Mouse (Mus musculus): ENCODE results near the gene Rplp1. TPM values are rescaled to one million over a fixed set of nuclear protein-coding genes. Genes with fewer than 3 reads are reported as not detected.

The Rplp1 gene
- 1,000 to 10,000 TPM; 2,143 to 2,265 TPM for total RNA-seq (2021)
- long read RNA-seq, experiment 1, transcript Rplp1-201 (3 exons, 499 nt): major isoform, 681 of 711 reads
- long read RNA-seq, experiment 1, partial matches to known transcripts: 4 of 711 reads
- long read RNA-seq, experiment 1, other reads (novel, unspliced or antisense): 26 of 711 reads
- long read RNA-seq, experiment 2, transcript Rplp1-201 (3 exons, 499 nt): major isoform, 409 of 433 reads
- long read RNA-seq, experiment 2, partial matches to known transcripts: 19 of 433 reads
- long read RNA-seq, experiment 2, other reads (novel, unspliced or antisense): 5 of 433 reads

DNA sequence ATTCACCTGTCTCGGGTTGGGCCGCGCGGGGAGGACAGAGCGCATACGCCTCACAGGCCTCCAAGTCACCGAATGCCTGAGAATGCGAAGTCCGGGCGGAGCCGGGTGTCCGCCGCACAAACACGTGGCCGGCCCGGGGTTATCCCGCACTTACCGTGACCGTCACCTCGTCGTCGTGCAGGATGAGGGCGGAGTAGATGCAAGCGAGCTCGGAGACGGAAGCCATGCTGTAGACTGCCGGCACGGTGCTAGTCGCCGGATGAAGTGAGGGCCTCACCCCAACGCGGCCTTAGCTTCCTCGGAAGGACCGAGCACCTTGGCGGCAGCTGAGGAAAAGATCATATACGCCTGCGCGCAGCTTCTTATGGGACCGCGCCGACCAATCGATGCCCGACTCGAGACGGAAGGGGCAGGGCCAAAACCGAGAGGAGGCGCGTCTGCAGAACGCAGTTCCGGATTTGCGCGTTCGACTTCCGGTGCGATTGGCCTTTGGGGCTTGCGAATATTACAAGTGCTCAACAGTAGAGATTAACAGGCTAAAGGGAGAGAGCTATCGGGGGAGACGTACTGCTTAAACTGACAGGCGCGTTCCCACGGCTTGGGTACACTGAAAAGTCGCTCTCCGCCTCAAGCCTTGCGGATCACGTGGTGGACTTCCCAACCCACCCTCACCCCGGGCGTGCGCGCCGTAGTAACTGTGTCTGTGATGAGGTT is at the start of gene Rplp1:
Rplp1 (minus strand) TSS at position 340 of the 714 bp plus-strand sequence.
- DNase-seq: peak; percentile 96 to 97

DNA sequence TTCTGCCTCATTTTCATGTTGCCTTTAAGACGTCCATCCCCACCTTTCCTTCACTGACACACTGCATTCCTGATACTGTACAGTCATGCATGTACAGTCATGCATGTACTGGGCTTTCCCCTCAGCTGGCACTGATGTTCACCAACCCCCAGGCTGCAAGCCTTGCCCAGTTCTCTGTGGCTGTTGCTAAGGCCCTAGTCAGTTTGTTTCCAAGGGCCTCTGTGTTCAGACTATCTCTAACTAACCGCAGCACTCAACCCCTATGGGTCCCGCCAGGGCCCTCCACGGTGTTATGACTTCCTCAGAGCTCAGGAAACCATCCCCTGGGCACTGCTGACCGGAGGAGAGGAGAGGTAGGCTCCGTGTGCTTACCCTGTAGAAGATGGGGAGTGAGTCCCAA is 49.0 kb upstream of the Rplp1 start:
- DNase-seq: no peak

DNA sequence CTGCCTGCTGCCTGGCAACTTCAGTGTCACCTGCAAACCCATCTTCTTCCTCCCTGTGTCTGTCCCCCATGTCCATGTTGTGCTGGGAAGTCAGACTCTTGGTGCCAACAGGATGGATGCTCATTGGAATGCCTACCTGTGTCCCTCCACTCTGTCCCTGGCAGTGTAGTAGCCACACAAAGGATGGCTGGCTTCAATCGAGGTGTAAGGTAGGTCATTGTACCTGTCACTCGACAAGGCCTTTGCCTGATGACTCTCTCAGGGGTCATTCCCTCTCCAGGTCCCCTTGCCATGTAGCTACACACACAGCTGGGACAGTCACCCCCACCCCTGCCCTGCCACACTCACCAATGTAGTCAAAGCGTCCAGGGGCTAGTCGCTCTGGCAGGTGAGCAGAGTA is 46.8 kb upstream of the Rplp1 start:
- DNase-seq: no peak

DNA sequence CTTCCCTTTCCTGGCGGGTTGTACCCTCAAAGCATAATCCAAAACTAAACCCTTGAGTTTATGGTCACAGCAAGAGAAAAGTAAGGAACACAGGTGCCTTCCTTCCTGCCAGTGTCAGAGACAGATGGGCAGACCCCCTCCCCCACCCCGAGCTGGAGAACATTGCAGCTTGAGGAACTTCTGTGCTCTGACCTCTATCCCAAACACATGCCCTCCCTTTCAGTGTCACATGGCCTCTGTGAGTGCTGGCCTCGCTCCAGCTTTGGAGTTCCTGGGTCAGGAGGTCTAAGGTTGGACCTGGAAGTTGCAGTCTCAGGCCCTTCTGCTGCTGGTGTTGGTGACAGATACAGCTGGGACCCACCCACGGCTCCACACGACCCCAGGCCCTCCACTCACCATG is 46.4 kb upstream of the Rplp1 start:
- DNase-seq: peak; percentile 43 to 71

DNA sequence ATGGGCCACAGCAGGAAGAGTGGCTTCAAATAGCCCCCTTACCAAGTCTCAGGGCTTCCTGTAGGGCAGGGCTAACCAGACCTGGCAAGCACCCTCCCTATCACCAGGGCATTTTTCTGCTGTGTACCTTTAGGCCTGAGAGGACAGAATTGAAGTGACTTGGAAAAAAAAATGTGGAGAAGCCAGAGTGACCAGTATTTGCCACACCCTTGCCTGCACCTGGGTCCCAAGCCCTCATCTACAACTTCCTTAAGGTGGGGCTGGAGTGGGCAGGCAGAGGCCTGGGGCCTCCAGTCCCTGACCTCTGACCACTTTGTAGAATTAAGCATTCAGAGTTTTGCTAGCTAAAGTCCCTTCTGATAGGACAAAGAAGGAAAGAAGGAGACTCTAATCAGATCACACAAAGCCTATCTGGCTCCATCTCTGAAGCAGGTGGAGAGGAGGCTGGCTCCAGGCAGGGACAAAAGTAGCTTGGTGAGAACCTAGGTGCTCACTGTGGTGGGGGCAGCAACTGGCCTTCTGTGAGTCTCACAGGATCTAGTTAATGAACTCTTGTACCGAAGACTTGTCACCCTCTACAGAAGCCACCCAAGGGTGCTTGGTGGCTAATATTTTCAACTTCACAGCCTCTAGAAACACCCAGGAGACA is 45.7 kb upstream of the Rplp1 start:
- DNase-seq: no peak

DNA sequence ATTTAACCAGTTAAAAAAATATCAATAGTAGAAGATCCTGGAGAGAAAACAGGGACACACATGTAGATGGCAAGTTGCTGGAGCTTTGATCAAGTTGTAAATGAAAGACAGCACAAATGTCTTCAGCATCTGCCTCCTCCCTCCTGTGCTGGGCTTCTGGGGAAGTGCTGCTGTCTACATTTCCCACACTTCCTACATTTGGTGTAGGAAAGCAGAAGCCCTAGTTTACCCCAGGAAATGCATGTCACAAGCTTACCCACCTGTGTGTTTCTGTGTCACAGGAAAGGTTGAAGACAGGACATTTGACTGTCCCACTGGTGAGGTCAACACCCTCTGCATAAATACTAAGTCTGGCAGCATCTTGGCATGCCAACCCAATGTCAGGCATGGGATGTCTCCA is 40.4 kb upstream of the Rplp1 start:
- no peak for DNase-seq

DNA sequence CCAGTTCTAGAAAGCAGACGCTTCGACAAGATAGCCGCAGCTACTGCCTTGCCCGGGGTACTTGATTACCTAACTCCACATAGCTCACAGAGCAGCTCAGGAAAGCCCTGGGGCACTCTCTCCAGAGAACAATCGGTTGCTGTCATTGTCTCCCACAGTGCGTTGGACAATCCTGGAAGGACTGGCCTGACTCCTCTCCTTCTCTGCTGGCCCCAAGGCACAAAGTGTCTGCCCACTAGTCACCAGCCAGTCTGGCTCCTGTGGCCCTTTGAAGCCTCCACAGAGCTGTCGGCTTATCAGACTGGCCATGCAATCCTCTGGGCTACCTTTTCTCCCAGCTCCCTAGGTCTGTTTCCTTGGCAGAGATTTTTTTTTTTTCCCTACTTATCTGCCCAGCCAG is 37.9 kb upstream of the Rplp1 start:
- DNase-seq: no peak

DNA sequence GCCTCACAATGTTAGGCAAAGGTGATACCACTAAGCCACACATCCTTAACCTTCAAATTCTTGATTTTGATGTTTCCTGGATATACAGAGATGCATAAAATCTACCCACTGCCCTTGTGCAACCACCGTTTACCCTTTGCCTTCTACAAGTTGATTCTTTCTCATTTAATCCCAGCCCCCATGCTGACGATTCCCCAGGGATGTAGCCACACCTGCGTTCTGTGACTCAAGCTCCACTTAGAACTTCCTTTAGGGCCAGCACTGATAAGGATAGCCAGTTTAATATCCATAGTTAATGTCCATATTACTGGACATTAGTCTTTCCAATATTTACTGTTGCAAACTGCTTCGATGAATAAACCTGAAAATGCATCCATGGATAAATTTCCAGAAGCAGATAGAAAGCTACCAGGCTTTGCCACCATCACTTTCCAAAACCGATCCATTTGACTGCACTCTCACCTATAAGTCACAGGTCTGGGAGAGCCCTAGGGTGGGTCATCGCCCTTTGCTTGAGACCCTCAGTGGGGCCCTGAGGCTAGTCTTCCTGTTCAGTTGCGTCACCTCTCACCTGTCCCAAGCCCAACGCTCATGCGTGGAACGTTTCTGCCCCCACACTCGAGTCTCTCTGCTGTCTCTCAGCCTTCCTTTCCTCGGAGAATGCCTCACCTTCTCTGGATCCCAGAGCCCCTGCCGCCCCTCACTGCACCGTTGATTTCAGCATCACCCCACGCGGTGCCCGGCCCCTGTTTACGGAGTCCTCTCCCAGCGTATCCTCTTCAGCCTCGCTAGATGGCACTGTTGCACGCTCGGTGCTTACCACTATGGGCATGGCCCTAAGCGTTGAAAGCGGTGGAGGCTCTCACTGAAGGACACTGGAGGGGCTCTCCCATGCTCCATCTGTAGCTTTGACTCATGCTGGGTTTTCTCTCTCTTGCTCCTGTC is 33.3 kb upstream of the Rplp1 start:
- peak; percentile 81 to 83 for DNase-seq

DNA sequence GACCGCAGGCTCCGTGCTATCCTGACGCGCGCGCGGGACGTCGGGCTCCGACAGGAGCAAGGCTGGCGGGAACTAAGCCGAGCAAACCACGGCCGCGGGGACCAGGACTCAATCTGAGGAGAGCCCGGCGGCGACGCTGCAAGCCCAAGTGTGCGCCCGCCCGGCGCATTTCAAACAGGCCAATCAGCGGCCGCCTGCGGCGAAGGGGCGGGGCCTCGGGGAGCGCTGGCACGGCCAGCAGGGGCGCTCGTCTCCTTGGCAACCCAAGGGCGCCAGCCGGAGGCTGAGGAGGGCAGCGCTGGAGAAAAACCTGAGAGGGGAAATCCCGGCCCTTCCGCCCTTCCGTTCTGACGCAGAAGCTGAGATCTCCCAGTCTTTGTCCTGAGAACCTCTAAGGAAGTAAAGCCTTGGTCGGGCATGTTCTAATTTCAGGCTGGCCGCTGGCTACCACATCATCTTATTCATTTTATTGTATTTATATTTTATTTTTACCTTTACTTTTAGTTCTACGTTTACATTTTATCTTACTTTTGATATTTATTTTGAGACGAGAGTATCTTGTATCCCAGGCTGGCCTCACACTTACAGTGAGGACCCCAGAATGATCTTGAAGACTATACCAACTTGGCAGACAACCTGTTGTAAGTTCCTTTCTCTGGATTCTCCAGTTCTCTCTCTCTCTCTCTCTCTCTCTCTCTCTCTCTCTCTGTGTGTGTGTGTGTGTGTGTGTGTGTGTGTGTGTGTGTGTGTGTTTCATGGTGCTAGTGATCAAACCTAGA is 32.5 kb upstream of the Rplp1 start, which contains the start of gene Kif23:
Kif23 (minus strand) TSS at position 152 of the 779 bp plus-strand sequence.
- peak; percentile 98 for DNase-seq

DNA sequence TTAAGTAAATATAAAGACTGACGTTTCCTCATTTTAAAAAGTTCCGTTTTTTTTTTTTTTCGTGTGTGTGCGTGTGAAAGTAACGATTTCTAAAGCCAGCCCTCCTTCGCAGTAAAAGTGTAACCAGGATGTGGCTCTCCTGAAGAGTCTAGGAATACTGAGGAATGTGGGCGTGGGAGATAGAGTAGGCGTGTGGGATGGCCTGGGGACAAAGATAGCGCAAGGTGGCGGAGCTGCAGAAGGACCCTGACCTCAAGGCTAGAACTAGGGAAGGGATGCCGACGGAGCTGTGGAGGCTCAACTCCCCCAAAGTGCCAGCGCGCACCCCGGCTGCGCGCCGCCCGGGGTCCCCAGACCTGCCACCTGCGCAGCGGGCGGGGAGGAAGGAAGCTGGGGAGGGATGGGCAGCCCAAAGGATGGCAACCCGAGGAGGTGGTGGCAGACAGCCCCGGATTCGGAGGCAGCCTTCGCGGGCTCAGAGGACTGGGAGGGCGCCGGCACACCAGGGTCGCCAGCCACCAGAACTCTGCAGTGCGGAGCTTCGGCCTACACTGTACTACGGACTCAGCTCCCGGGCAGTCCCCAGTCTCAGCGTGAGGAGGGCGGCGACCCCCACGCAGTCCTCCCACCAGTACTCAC is 31.8 kb upstream of the Rplp1 start:
- DNase-seq: peak in 1 of 2 experiments; percentile 35

DNA sequence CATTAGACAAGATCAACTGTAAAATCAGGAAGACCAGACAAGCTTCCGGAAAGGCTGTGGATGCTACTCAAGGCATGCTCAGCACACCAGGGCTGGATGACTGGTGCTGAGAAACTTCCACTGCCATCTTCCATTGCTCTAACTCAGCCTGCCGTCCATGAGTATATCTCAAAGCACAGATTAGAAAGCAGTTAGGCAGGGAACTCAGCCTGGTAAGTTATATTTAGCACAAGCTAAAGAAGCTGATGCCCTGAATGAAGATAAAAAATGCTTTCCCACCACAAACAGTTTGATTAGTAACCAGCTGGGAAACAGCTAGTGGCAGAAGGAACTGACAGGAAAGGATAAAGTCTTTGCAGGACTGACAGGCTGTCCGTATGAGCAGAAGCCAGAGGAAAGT is 26.7 kb upstream of the Rplp1 start:
- DNase-seq: no peak

DNA sequence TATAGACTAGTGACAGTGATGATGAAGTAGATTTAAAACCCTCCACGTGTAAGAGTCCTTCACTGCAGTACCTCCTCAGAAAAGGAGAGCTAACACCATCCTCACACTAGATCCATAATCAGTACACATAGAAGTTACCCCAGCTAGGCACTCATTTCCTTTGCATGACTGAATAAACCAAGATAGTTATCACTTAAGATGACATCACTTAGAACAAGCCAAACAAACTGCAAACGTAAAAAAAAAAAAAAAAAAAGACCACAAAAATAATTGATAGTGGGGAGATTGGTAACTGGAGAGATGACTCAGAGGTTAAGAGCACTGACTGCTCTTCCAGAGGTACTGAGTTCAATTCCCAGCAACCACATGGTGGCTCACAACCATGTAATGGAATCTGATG is 19.0 kb upstream of the Rplp1 start:
- no peak for DNase-seq

DNA sequence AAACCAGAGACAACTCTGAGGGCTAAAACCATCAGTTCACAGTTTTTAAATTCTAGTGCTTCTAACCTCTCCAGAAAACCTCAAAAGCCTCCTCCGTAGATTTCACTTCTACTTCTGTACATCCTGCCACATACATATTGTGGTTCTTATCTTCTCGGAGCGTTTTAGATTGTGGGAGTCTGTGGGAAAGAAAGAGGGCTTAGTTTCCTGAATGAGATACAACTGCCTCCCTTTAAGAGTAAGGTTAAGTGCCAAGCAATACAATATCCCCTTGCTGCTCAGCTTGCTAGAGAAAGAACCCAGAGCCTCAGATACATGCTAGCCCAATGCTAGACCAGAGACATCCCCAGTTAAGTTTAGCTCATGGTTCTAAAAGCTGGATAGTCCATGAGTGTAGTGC is 17.7 kb upstream of the Rplp1 start:
- no peak for DNase-seq

DNA sequence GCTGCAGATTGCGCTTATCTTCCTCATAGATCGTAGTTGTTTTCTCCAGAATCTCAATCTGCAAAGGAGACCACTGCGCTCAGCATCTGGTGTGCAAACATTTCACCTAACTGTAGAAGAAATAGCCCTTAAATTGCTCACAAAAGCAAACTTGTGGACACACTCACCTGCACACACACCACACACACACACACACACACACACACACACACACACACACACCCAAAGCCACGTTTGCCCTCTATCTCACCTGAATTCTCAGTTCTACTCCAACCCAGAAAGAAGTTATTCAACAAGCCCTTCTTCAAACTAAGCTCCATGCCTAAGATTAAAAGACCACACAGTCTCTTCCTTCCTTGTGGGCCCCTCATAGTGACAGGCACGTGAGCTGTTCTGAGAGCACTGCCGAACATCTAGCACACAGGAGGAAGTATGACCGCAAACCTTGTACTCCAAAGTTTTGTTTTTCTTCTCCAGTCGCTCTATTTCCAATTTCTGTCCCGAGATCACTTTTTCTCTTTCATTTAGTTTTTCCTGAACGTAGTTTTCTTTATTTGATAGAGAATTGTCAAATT is 10.8 kb upstream of the Rplp1 start:
- DNase-seq: no peak

DNA sequence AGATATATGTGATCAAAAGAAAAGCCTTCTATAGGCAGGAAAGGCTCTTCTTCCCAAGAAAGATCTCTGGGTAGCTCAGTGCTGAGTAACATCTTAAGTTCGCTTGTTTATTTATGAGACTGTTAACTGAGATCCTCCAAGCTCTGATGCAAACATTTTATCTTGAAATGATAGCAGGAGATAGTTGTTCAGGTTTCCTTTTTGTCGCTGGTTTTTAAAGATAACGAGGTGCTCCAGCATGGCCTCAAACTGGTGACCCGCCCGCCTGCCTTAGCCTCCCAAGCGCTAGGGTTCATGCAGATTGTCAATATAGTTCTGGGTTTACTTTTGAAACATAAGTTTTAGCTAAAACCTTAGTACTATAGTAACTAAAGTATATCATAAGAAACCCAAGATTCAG is 6.0 kb upstream of the Rplp1 start:
- DNase-seq: no peak

DNA sequence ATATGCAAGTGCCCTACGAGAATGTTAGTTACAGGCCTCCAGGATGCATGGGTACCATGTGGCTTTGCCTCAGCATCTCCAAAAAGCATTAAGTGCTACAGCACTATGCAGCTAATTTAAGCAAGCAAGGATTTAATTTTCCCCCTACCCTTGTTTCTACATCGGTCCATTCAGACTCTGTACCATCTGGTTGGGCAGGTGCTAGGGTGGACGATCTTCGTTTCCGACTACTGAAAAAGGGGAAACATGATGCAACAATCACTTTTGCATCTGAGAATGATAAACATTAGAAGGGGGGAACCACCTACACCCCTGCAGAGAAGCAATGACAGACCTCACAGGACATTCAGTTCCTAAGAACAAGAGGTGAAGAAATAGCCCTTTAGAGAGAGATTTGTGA is 5.1 kb upstream of the Rplp1 start:
- DNase-seq: no peak

DNA sequence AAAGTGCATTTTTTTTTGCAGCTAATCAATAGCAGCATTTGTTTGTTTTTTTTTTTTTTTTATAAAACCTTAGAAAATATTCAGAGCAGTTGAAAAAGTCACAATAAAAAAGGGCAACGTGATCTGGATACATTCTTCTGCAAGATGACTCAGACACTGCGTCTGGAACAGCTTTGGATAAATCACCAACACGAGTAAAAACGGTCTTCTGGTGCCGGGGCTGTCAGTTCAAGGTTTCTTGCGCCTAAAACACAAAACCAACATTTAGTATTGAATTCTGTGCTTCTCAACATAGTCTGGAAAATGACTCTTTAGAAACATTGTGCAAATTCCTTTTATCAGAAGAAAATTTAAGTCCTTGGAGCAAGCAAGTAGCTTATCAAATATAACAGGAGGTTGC is 3.1 kb upstream of the Rplp1 start:
- DNase-seq: peak; percentile 46 to 50

DNA sequence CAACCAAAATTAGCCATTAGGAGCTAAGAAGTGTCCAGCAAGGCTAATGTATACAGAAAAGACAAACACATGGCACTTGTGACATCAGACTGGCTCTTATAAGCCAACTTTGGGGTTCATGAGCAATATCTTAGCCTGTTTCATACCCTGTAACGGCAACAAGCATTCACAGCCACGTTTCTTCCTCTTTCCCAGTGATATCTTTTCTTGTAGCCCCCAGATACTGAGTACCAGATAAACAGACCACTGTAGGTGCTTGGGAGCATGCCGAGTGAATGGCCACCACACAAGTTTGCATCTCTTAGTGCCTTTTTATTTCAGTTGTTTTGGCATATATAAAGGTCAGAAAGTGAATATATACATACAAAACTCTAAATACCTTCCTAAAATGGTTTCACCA is 2.6 kb upstream of the Rplp1 start:
- DNase-seq: no peak

DNA sequence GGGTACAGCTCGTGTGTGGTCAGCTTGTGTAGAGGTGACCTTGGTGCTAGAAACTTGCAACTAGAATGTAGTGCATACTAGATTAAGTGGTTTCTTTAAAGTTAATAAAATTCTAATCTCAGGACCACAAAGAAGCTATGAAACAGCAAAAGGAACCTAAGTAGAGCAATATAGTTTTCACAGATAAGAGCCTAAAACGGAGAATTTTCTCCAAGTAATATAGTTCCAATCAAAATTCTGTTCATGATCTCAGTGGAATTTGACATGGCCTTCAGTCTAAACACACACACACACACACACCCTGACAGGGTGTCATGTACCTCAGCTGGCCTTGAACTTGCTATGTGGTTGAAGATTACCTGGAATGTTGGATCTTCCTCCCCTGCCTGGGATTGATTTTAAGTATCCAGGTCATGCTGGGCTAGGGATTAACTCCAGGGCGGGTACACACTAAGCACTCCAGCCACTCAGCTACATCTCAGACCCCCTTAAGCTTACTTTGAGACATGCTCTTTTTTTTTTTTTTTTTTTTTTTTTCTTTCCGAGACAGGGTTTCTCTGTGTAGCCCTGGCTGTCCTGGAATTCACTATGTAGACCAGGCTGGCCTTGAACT is 1.2 kb upstream of the Rplp1 start:
- no peak for DNase-seq

DNA sequence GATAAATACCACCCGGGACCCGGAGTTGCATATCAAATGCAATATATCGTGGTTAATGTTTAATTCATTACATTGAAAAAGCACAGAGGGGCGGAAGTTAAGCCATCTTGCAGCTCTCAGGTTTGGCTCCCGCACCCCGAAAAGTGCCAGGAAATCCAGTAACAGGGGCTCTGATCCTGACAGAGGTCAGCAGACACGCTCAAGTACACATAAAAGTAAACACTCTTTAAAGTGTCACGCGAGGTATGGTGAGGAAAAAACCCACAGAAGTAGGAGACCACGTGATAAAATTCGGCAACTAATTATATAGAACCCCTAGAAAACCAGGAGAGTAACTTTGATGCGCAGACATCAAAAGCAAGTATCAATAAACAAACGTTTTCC is 567 bp upstream of the Rplp1 start:
- DNase-seq: no peak
